Mouse (Mus musculus): ENCODE measurements around the gene 9930022D16Rik. TPM values are rescaled to one million over a fixed set of nuclear protein-coding genes. Genes with fewer than 3 reads are reported as not detected.

Gene 9930022D16Rik
- not detected in 2 replicates for polyA plus RNA-seq (2012; rRNA removed)

GRCm38 (mm10) chr11:109413617-109414016 lies at the start of gene 9930022D16Rik:
TSS of gene 9930022D16Rik (plus strand) at chr11:109413917.

GRCm38 (mm10) chr11:109425392-109426271 lies 11.9 kb downstream of the 9930022D16Rik start, which contains the start of gene Amz2:
TSS of gene Amz2 (plus strand) at chr11:109425946.

Other genes starting within 250 kb of the 9930022D16Rik start
- gene Rgs9, start 115.8 kb upstream of the 9930022D16Rik start, polyA plus RNA-seq (2012; rRNA removed): 3.5 and 4.5 TPM in 2 replicates
- 25.8 and 30.4 TPM in 2 replicates for gene Gna13, start 51.1 kb upstream of the 9930022D16Rik start, polyA plus RNA-seq (2012; rRNA removed)
- 63.6 and 88.0 TPM in 2 replicates for gene Amz2, start 12.0 kb downstream of the 9930022D16Rik start, polyA plus RNA-seq (2012; rRNA removed)
- gene Arsg, start 59.5 kb downstream of the 9930022D16Rik start, polyA plus RNA-seq (2012; rRNA removed): 2.9 and 4.3 TPM in 2 replicates
- gene Slc16a6, start 59.7 kb downstream of the 9930022D16Rik start, polyA plus RNA-seq (2012; rRNA removed): 3.1 and 3.6 TPM in 2 replicates
- gene Wipi1, start 198.1 kb downstream of the 9930022D16Rik start, polyA plus RNA-seq (2012; rRNA removed): 10.7 and 17.8 TPM in 2 replicates
- gene Prkar1a, start 235.5 kb downstream of the 9930022D16Rik start, polyA plus RNA-seq (2012; rRNA removed): 203 and 210 TPM in 2 replicates

Measured in central nervous system, embryonic 11.5 days (tissue).